Comparison of ENCODE assay signal across 26 mouse cellular contexts in genomic region chr14:32061398-32061797, GRCm38 (mm10). TPM values are rescaled to one million over a fixed set of nuclear protein-coding genes. Genes with fewer than 3 reads are reported as not detected.
A peak's percentile ranks its signal among the peaks of the same experiment; 100 is the strongest.
DNase-seq lines count a peak whose midpoint lies in the region; TF ChIP-seq lines count a peak whose summit lies in the region.
"Had no signal": no experiment of that assay in that cellular context is flagged by ENCODE, and none has a peak within 500 bp of the region (broad histone marks: within the 10 kb centered on the region; RNA-seq: fewer than 3 reads in every experiment).

No protein-coding gene starts in this region.

- H3K9me3 ChIP-seq in ES-Bruce4 (replicated peaks; ENCODE audit: control insufficient read depth, insufficient read depth, low read length, poor library complexity, severe bottlenecking) (no peaks in the 10 kb centered on the region), MEL (replicated peaks; ENCODE audit: insufficient read depth, low read length) (no peaks in the 10 kb centered on the region)
- H3K9me3 ChIP-seq: G1E had no signal

- H3K9ac ChIP-seq in ES-Bruce4 (ENCODE audit: low read depth, poor library complexity, severe bottlenecking) (no peak overlapping the region), MEL (ENCODE audit: control insufficient read depth, low read depth, low read length, poor library complexity, severe bottlenecking) (no peak overlapping the region)
- H3K9ac ChIP-seq: forebrain, postnatal 0 days; heart, embryonic 13.5 days; hindbrain, embryonic 14.5 days had no signal

- TF ChIP-seq POLR2A in ES-Bruce4 (IDR thresholded peaks at IDR 0.05; ENCODE audit: insufficient read depth, low read length) (no peak), MEL (IDR thresholded peaks at IDR 0.05; ENCODE audit: control insufficient read depth in 1 of 2, insufficient read depth in 1 of 2, low read depth in 1 of 2, low read length in 2 of 2, poor library complexity in 1 of 2) (no peak)

- no peaks in the 10 kb centered on the region for H3K27me3 ChIP-seq in ES-Bruce4 (ENCODE audit: control insufficient read depth, insufficient read depth, low read length, poor library complexity, severe bottlenecking)
- peaks cover 0 to 1% of the 10 kb centered on the region in 2 experiments; a peak in 1 of 4 replicates for H3K27me3 ChIP-seq in MEL (ENCODE audit: control insufficient read depth in 1 of 2, insufficient read depth in 2 of 2, low read length in 2 of 2)
- H3K27me3 ChIP-seq: heart, embryonic 13.5 days had no signal

- DNase-seq in MEL (ENCODE audit: low read depth, low spot score), result no peak
- DNase-seq in yolk sac, embryonic 10.5 days (ENCODE audit: low spot score), result peak; percentile 46
- DNase-seq in thymus, postnatal 4 days, result no peak
- DNase-seq in frontal cortex, postnatal 25 days (ENCODE audit: low spot score in 2 of 2), result no peak
- no peak for DNase-seq in cerebellum, adult 9-10 months
- DNase-seq: adrenal gland, adult 2 months; adrenal gland, postnatal 14 days; cerebellum, adult 11-12 months; cerebellum, adult 8-10 months; cerebellum, postnatal 14 days; forebrain, postnatal 0 days; gastrocnemius, postnatal 10 days; gastrocnemius, postnatal 36 days; heart, adult 2 months; heart, postnatal 14 days; heart, postnatal 4 days; kidney, adult 18-20 months had no signal

- H3K36me3 ChIP-seq in ES-Bruce4 (ENCODE audit: control insufficient read depth, insufficient read depth, low read length, poor library complexity, severe bottlenecking) (no peaks in the 10 kb centered on the region), MEL (ENCODE audit: control insufficient read depth in 1 of 2, insufficient read depth in 2 of 2, low read length in 2 of 2) (no peaks in the 10 kb centered on the region)
- H3K36me3 ChIP-seq: G1E; heart, embryonic 10.5 days; heart, embryonic 13.5 days had no signal

- no peak for TF ChIP-seq RAD21 in MEL (IDR thresholded peaks at IDR 0.05; ENCODE audit: low read depth, low read length)

- no peak overlapping the region for H3K27ac ChIP-seq in ES-Bruce4 (ENCODE audit: insufficient read depth, low read length)
- no peak overlapping the region for H3K27ac ChIP-seq in MEL (ENCODE audit: control insufficient read depth, low read depth, low read length)
- H3K27ac ChIP-seq: heart, adult 2 months; heart, embryonic 10.5 days; heart, embryonic 13.5 days; hindbrain, embryonic 14.5 days; hindbrain, postnatal 0 days had no signal

- H3K4me3 ChIP-seq in ES-Bruce4 (ENCODE audit: low read depth, low read length), result peak overlapping the region; percentile 35
- H3K4me3 ChIP-seq in MEL (ENCODE audit: control insufficient read depth in 1 of 2, insufficient read depth in 1 of 2, low read depth in 2 of 2, low read length in 2 of 2), result no peak overlapping the region
- H3K4me3 ChIP-seq: heart, adult 2 months; heart, embryonic 10.5 days; heart, embryonic 13.5 days had no signal

- no peaks in the 10 kb centered on the region for H3K79me2 ChIP-seq in MEL (ENCODE audit: control insufficient read depth, insufficient read depth, low read length, poor library complexity)

- peaks cover 8% of the 10 kb centered on the region for H3K4me1 ChIP-seq in ES-Bruce4 (ENCODE audit: control insufficient read depth, insufficient read depth, low read length)
- no peaks in the 10 kb centered on the region for H3K4me1 ChIP-seq in MEL (ENCODE audit: control insufficient read depth in 1 of 2, insufficient read depth in 2 of 2, low read length in 2 of 2)
- H3K4me1 ChIP-seq: heart, embryonic 10.5 days; heart, embryonic 13.5 days had no signal

- no peak for TF ChIP-seq CTCF in ES-Bruce4 (IDR thresholded peaks at IDR 0.05; ENCODE audit: low read depth, low read length)
- no peak for TF ChIP-seq CTCF in MEL (IDR thresholded peaks at IDR 0.05 in 2 of 3, conservative IDR thresholded peaks at IDR 0.05 in 1 of 3; ENCODE audit: control insufficient read depth in 1 of 3, insufficient read depth in 1 of 3, low read depth in 2 of 3, low read length in 3 of 3, poor library complexity in 1 of 3, severe bottlenecking in 1 of 3)

- no peak for TF ChIP-seq EP300 in ES-Bruce4 (IDR thresholded peaks at IDR 0.05; ENCODE audit: insufficient read depth, low read depth, low read length)
- TF ChIP-seq EP300 in MEL (IDR thresholded peaks at IDR 0.05; ENCODE audit: low read depth in 1 of 2, low read length in 2 of 2), result no peak

TF ChIP-seq in MEL, 35 proteins besides CTCF, POLR2A, EP300 and RAD21:
- TF ChIP-seq USF2 (IDR thresholded peaks at IDR 0.05; ENCODE audit: borderline replicate concordance in 1 of 2, insufficient read depth in 1 of 2, low read depth in 1 of 2, low read length in 2 of 2) (0 out of 4 replicates have a peak, but pooled peaks of 1 of the 2 experiments have one; percentile 17), ELF1 (IDR thresholded peaks at IDR 0.05; ENCODE audit: low read depth, low read length) (no peak), USF1 (IDR thresholded peaks at IDR 0.05; ENCODE audit: low read depth, low read length) (peak; percentile 57)
TF ChIP-seq in MEL: peak in this region for 2.

RNA-seq across cellular contexts. Expression of gene Oxnad1, which starts 23.8 kb away (rescaled TPM):
- 36.4 and 40.8 TPM in 2 replicates for polyA plus RNA-seq in ES-Bruce4 (2011; ENCODE audit: insufficient read depth, insufficient read length, low read depth, missing spikeins)
- total RNA-seq in MEL (2012; rRNA removed), result 52.4 and 54.8 TPM in 2 replicates
- 100 to 1,000 TPM in 1 of 2 experiments, 10 to 100 TPM in 1; 82.1 to 244 TPM for polyA plus RNA-seq in MEL (2012; ENCODE audit: insufficient read depth in 1 of 2, insufficient read length in 2 of 2, low read depth in 1 of 2, low replicate concordance in 2 of 2, missing spikeins in 1 of 2)

RNA-seq across cellular contexts. Expression of gene Dph3, which starts 24.1 kb away (rescaled TPM):
- polyA plus RNA-seq in ES-Bruce4 (2011; ENCODE audit: insufficient read depth, insufficient read length, low read depth, missing spikeins) (55.0 and 58.7 TPM in 2 replicates), MEL (2012; ENCODE audit: insufficient read depth in 1 of 2, insufficient read length in 2 of 2, low read depth in 1 of 2, low replicate concordance in 2 of 2, missing spikeins in 1 of 2) (100 to 1,000 TPM; 103 to 108 TPM)
- 110 and 116 TPM in 2 replicates for total RNA-seq in MEL (2012; rRNA removed)

RNA-seq across cellular contexts. Expression of gene Galnt15, which starts 32.6 kb away (rescaled TPM):
- not detected in 2 replicates for polyA plus RNA-seq in ES-Bruce4 (2011; ENCODE audit: insufficient read depth, insufficient read length, low read depth, missing spikeins)
- 0.04 TPM in 1 of 2 replicates, not detected in the other for total RNA-seq in MEL (2012; rRNA removed)
- under 1 TPM in 1 of 2 experiments, not detected in 1; 0.15 TPM for polyA plus RNA-seq in MEL (2012; ENCODE audit: insufficient read depth in 1 of 2, insufficient read length in 2 of 2, low read depth in 1 of 2, low replicate concordance in 2 of 2, missing spikeins in 1 of 2)
- total RNA-seq: granulocyte monocyte progenitor cell, adult 5-6 weeks had no signal
- polyA plus RNA-seq: CD4-positive, CD25-positive, alpha-beta regulatory T cell, adult 4 months; G1E; inflammation-experienced regulatory T-cells, adult 6 months had no signal
